In the genomic region with DNA sequence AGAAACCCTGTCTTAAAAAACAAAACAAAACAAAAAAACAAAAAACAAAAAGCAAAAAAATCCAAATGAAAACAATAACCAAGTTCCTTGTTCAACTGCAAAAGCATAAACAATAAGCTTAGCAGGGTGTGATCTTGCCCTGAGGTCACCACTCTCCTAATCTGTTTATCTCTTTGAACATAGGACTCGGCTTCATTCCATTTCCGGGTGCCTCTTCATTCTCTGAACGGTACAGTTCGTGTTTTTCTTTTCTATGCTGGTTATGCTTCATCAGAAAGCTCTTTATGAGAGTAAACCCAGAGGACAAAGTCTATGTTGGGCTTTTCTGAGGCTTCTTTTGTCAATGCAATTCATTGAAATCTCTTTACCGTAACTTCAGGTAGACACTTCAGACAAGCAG, we compare ENCODE assay signal across 18 mouse cellular contexts.
"Had no signal": no experiment of that assay in that cellular context is flagged by ENCODE, and none has a peak within 500 bp of the region (broad histone marks: within the 10 kb centered on the region; RNA-seq: fewer than 3 reads in every experiment).

No protein-coding gene starts in this region.

- H3K4me1 ChIP-seq: liver, embryonic 15.5 days; stomach, embryonic 15.5 days had no signal

- H3K27me3 ChIP-seq: limb, embryonic 15.5 days; liver, embryonic 12.5 days; stomach, embryonic 15.5 days had no signal

- H3K36me3 ChIP-seq: limb, embryonic 12.5 days; limb, embryonic 15.5 days; liver, embryonic 12.5 days; liver, embryonic 15.5 days; stomach, embryonic 15.5 days had no signal

- ATAC-seq: liver, embryonic 12.5 days had no signal

- H3K4me3 ChIP-seq: limb, embryonic 12.5 days; limb, embryonic 15.5 days; liver, embryonic 12.5 days; liver, embryonic 15.5 days; stomach, embryonic 15.5 days had no signal

- H3K27ac ChIP-seq: limb, embryonic 12.5 days; limb, embryonic 15.5 days; liver, embryonic 12.5 days; liver, embryonic 15.5 days; stomach, embryonic 15.5 days had no signal

- H3K4me2 ChIP-seq: limb, embryonic 12.5 days; limb, embryonic 15.5 days; liver, embryonic 12.5 days; liver, embryonic 15.5 days; midbrain, embryonic 11.5 days; stomach, embryonic 15.5 days had no signal

- H3K9me3 ChIP-seq: limb, embryonic 12.5 days; limb, embryonic 15.5 days; liver, embryonic 12.5 days; liver, embryonic 15.5 days; stomach, embryonic 15.5 days had no signal

- DNase-seq: kidney, postnatal 14 days; kidney, postnatal 4 days; left cerebral cortex, postnatal 4 days; lung, adult 2 months; lung, postnatal 14 days; lung, postnatal 4 days; midbrain, embryonic 14.5 days; right cerebral cortex, adult 18-20 months; right cerebral cortex, postnatal 14 days; right cerebral cortex, postnatal 4 days; spleen, adult 18-20 months; thymus, postnatal 25 days had no signal

- H3K9ac ChIP-seq: limb, embryonic 12.5 days; limb, embryonic 15.5 days; liver, embryonic 12.5 days; liver, embryonic 15.5 days; stomach, embryonic 15.5 days had no signal
